Mouse (Mus musculus) forebrain, embryonic 11.5 days (tissue): Measurements from ENCODE around the gene Crtc1. TPM values are rescaled to one million over a fixed set of nuclear protein-coding genes. Genes with fewer than 3 reads are reported as not detected.

Experiments used
- ATAC-seq: fragments of 200-750 bp; cut with Nextera tagmentation; replicated peaks from 2 replicates; pipeline ENCODE4 v1.8.0; 2017; ENCODE audit warnings: moderate TSS enrichment; ENCODE audit not compliant: low FRiP score
- DNase-seq: peaks from one replicate; pipeline ENCODE4 v3.0.0-alpha.2; 2017; ENCODE audit warnings: low spot score
- H3K27ac ChIP-seq: fragments of 300-500 bp; sonication (generic); 2 replicates; pipeline ENCODE4 v1.5.1; 2014; ENCODE audit warnings: low read depth, low read length
- H3K27me3 ChIP-seq: fragments of 300-500 bp; sonication (generic); 2 replicates; pipeline ENCODE4 v1.6.1; 2014; ENCODE audit warnings: mild to moderate bottlenecking, low read length, mixed read lengths; ENCODE audit not compliant: control insufficient read depth, insufficient read depth
- H3K36me3 ChIP-seq: fragments of 300-500 bp; sonication (generic); 2 replicates; pipeline ENCODE4 v1.6.1; 2014; ENCODE audit warnings: mild to moderate bottlenecking, low read length, moderate library complexity, mixed read lengths; ENCODE audit not compliant: control insufficient read depth, insufficient read depth
- H3K4me1 ChIP-seq: fragments of 300-500 bp; sonication (generic); replicated peaks from 2 replicates; pipeline ENCODE4 v1.6.1; 2014; ENCODE audit warnings: low read length, mixed read lengths; ENCODE audit not compliant: control insufficient read depth, insufficient read depth
- H3K4me2 ChIP-seq: fragments of 300-500 bp; sonication (generic); 2 replicates; pipeline ENCODE4 v1.6.1; 2014; ENCODE audit warnings: low read depth, mild to moderate bottlenecking, low read length, moderate library complexity, mixed read lengths; ENCODE audit not compliant: severe bottlenecking
- H3K4me3 ChIP-seq: fragments of 300-500 bp; sonication (generic); 2 replicates; pipeline ENCODE4 v1.5.1; 2014; ENCODE audit warnings: low read depth, low read length
- H3K9ac ChIP-seq: fragments of 300-500 bp; sonication (generic); 2 replicates; pipeline ENCODE4 v1.6.1; 2014; ENCODE audit warnings: low read length
- H3K9me3 ChIP-seq: fragments of 300-500 bp; sonication (generic); 2 replicates; pipeline ENCODE4 v1.6.1; 2016; ENCODE audit warnings: low read length, mixed read lengths; ENCODE audit not compliant: control insufficient read depth
- WGBS: fragments of 180-500 bp; shearing (Covaris S2); extraction: QIAGEN DNeasy Blood & Tissue Kit; methylation state at CpG from one replicate; pipeline ENCODE4 v1.1.7; 2014; 5-methylcytosine and 5-hydroxymethylcytosine counted together
- polyA plus RNA-seq: library from polyadenylated mRNA; unstranded; fragments of >200 nt; fragmentation: Nextera tagmentation; extraction: Ambion mirVana; gene quantifications from 2 replicates; pipeline ENCODE4 v1.2.1, GENCODE M21; 2014

Gene Crtc1
- polyA plus RNA-seq, 1 experiment from 2014 or later: 16.3 TPM

GRCm38 (mm10) chr8:70410281-70410680 is 29.1 kb downstream of the Crtc1 start:
- H3K9me3 ChIP-seq: no peaks in the 10 kb centered on the region
- peaks cover 5% of the 10 kb centered on the region for H3K4me1 ChIP-seq
- ATAC-seq (no peak), DNase-seq (no peak)
- no peak overlapping the region for H3K9ac ChIP-seq
- no peak overlapping the region for H3K4me3 ChIP-seq
- no peaks in the 10 kb centered on the region for H3K36me3 ChIP-seq
- H3K27me3 ChIP-seq: no peaks in the 10 kb centered on the region
- no peak overlapping the region for H3K4me2 ChIP-seq
- H3K27ac ChIP-seq: no peak overlapping the region
- 97% methylated on average over 5 of the region's 5 CpGs for WGBS

GRCm38 (mm10) chr8:70409455-70409871 is 29.9 kb downstream of the Crtc1 start:
- Histone ChIP-seq H3K4me3 (no peak overlapping the region), H3K9me3 (no peaks in the 10 kb centered on the region), H3K27me3 (no peaks in the 10 kb centered on the region), H3K9ac (no peak overlapping the region), H3K4me2 (no peak overlapping the region), H3K27ac (no peak overlapping the region), H3K36me3 (no peaks in the 10 kb centered on the region), H3K4me1 (peaks cover 5% of the 10 kb centered on the region)
- ATAC-seq (no peak), DNase-seq (no peak)
- WGBS: 75% methylated on average over 9 of the region's 9 CpGs

- WGBS: 81% methylated on average over 10 of the region's 10 CpGs
- no peaks in the 10 kb centered on the region for H3K9me3 ChIP-seq
- no peak overlapping the region for H3K4me2 ChIP-seq
- H3K4me3 ChIP-seq: no peak overlapping the region
- H3K27ac ChIP-seq: no peak overlapping the region
- H3K27me3 ChIP-seq: no peaks in the 10 kb centered on the region
- DNase-seq (no peak), ATAC-seq (no peak)
- no peaks in the 10 kb centered on the region for H3K36me3 ChIP-seq
- peaks cover 5% of the 10 kb centered on the region for H3K4me1 ChIP-seq
- no peak overlapping the region for H3K9ac ChIP-seq
These were observed 30.4 kb downstream of the Crtc1 start for GRCm38 (mm10) chr8:70409019-70409418.

GRCm38 (mm10) chr8:70408301-70408700 is 31.1 kb downstream of the Crtc1 start:
- DNase-seq (no peak), ATAC-seq (no peak; the same call in 1 of the 2 replicates)
- H3K27me3 ChIP-seq: no peaks in the 10 kb centered on the region
- no peaks in the 10 kb centered on the region for H3K9me3 ChIP-seq
- H3K27ac ChIP-seq: peak overlapping the region; percentile 18; the same call in 1 of the 2 replicates
- H3K4me2 ChIP-seq: no peak overlapping the region
- no peaks in the 10 kb centered on the region for H3K36me3 ChIP-seq
- H3K4me3 ChIP-seq: no peak overlapping the region
- peaks cover 5% of the 10 kb centered on the region for H3K4me1 ChIP-seq
- 68% methylated on average over 6 of the region's 6 CpGs for whole genome bisulfite sequencing
- H3K9ac ChIP-seq: peak overlapping the region; percentile 12; the same call in 1 of the 2 replicates

- Histone ChIP-seq H3K9me3 (no peaks in the 10 kb centered on the region), H3K4me2 (no peak overlapping the region), H3K4me1 (peaks cover 5% of the 10 kb centered on the region), H3K27ac (no peak overlapping the region), H3K27me3 (no peaks in the 10 kb centered on the region), H3K9ac (no peak overlapping the region), H3K4me3 (no peak overlapping the region), H3K36me3 (no peaks in the 10 kb centered on the region)
- 79% methylated on average over 11 of the region's 11 CpGs for WGBS
- DNase-seq: no peak
- no peak for ATAC-seq
These were observed 32.8 kb downstream of the Crtc1 start for GRCm38 (mm10) chr8:70406427-70407069.

GRCm38 (mm10) chr8:70405189-70405588 is 34.2 kb downstream of the Crtc1 start:
- H3K27ac ChIP-seq: no peak overlapping the region
- no peak overlapping the region for H3K4me3 ChIP-seq
- no peaks in the 10 kb centered on the region for H3K9me3 ChIP-seq
- WGBS: 68% methylated on average over 7 of the region's 7 CpGs
- no peak overlapping the region for H3K9ac ChIP-seq
- H3K27me3 ChIP-seq: no peaks in the 10 kb centered on the region
- ATAC-seq (no peak), DNase-seq (no peak)
- no peaks in the 10 kb centered on the region for H3K36me3 ChIP-seq
- no peak overlapping the region for H3K4me2 ChIP-seq
- H3K4me1 ChIP-seq: peaks cover 5% of the 10 kb centered on the region

- no peak overlapping the region for H3K27ac ChIP-seq
- H3K4me3 ChIP-seq: no peak overlapping the region
- DNase-seq (no peak), ATAC-seq (no peak)
- H3K4me2 ChIP-seq: no peak overlapping the region
- no peaks in the 10 kb centered on the region for H3K9me3 ChIP-seq
- H3K9ac ChIP-seq: no peak overlapping the region
- peaks cover 5% of the 10 kb centered on the region for H3K4me1 ChIP-seq
- no peaks in the 10 kb centered on the region for H3K36me3 ChIP-seq
- WGBS: 92% methylated on average over 3 of the region's 3 CpGs
- no peaks in the 10 kb centered on the region for H3K27me3 ChIP-seq
These were observed 35.2 kb downstream of the Crtc1 start for GRCm38 (mm10) chr8:70404212-70404611.

- ATAC-seq: no peak
- Histone ChIP-seq H3K27me3 (no peaks in the 10 kb centered on the region), H3K4me2 (no peak overlapping the region), H3K27ac (no peak overlapping the region), H3K4me1 (no peaks in the 10 kb centered on the region), H3K9ac (no peak overlapping the region), H3K9me3 (no peaks in the 10 kb centered on the region), H3K4me3 (no peak overlapping the region), H3K36me3 (no peaks in the 10 kb centered on the region; the same call in 1 of the 2 replicates)
- 87% methylated on average over 16 of the region's 16 CpGs for WGBS
- DNase-seq: no peak
These were observed 41.5 kb downstream of the Crtc1 start for GRCm38 (mm10) chr8:70397611-70398563.
